Mouse (Mus musculus): Measurements from ENCODE around the gene Kcnj3.

DNA sequence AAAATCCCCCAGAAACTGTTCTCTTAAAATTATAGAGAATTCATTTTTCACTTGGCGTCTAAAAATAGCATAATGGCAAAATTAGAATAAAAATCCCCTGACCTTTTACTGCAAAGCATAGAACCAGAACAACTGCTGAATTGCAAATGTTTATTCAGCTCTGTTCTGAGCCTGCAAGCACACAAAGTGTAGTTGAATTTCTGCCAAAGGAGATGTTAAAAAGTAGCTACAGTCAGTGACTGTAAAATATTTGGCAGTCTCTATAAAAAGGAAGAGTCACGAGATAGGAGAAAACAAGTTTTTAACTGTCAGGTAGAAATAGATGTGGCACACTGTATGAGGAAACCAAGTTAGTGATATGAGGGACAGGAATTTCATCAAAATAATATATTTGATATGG lies 144.5 kb downstream of the Kcnj3 start:
- TF ChIP-seq CTCF (IDR thresholded peaks at IDR 0.05; ENCODE audit: low read depth, low read length) (no peak), POLR2A (IDR thresholded peaks at IDR 0.05; ENCODE audit: borderline replicate concordance, low read depth, low read length) (no peak)

Data from bone marrow macrophage, adult 2 months (primary cell).